Mouse (Mus musculus): ENCODE results near the gene 4933406M09Rik.
A peak's percentile ranks its signal among the peaks of the same experiment; 100 is the strongest.

4933406M09Rik gene

DNA sequence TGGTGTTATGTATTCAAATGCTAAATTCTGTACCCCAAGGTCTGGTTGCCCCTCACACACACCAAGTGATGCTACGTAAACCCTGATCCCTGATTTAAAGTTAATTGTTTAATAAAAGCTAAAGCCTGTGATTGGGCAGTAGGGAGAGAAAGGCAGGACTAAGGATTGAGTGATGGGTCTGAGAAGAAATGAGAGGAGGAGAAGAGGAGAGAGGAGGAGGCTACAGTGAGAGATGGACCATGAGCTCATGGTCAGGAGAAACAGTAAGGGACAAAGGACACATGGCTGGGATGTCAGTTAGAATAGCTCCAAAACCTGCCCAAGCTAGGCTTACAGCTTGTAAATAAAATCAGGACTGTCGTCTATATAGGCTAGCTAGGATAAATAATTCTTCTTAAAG lies 4.7 kb upstream of the 4933406M09Rik start:
- DNase-seq (ENCODE audit: low read depth): no peak

DNA sequence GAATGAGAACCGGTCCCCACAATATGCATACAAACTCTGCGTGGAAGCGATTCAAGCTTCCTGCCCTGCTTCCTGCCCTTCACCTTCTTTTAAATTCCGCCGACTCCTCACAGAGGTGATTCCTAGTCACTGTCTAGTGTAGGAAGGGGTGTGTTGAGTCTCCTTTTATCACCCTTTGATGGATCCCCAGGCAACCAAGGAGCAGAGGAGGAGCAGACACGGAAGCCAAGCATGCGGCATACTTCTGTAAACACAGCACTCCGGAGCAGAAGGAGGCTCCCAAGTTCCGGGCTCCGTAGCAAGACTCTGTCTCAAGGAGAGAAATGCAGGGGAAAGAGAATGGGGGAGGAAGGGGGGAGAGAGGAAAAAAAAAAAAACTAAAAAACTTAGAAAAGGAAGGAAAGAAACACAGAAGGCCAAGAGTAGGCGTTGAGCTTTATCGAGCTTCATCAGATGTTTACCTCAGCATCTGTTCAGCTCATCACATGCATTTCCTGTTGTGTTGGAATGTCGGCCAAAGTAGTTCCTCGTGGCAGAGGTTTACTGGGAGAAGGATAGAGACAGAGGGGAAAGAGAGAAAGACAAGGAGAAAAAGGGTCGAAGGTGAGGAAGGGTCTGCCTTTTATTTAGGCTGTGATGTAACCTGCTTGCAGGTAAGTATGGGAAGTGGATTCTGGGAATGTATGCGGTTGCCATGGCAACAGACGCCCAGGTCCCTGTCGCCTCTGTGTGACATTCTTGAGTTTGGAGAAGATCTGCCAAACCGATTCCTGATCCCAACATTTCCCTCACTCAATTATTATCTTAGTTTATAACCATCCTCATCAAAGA lies 3.7 kb upstream of the 4933406M09Rik start:
- DNase-seq (ENCODE audit: low read depth): no peak

DNA sequence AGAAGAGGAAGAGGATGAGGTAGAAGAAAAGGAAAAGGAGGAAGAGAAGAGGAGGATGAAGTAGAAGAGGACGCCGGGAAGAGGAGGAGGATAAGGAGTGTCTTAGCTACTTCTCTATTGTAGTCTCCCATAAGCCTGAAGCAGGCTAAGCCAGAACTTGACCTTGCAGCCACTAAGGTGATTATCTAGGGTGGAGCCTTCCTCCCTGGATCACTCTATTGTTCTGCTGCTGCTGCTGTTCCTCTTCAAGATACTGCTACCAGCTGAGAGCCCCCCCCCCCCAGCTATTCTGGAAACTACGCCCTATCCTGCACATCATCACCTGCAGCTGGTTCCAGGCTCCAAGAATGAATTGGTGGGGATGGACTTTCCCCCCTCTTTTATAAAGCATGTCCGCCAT lies 1.2 kb upstream of the 4933406M09Rik start:
- no peak for DNase-seq (ENCODE audit: low read depth)

DNA sequence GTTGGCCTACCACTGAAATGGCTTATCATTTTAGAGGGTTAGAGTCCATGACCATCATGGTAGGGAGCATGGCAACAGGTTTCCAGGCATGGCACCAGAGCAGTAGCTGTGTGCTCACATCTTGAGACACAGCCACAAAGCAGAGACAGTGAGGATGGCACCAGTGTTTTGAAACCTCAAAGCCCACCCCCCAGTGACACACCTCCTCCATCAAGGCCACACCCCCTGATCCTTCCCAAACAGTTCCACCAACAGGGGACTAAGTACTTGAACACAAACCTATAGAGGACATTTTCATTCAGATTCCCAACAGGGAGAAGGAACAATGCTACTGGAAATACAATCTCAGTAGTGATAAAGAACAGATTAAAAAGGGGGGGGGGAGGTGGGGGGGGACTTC lies 564 bp upstream of the 4933406M09Rik start:
- no peak for DNase-seq (ENCODE audit: low read depth)

DNA sequence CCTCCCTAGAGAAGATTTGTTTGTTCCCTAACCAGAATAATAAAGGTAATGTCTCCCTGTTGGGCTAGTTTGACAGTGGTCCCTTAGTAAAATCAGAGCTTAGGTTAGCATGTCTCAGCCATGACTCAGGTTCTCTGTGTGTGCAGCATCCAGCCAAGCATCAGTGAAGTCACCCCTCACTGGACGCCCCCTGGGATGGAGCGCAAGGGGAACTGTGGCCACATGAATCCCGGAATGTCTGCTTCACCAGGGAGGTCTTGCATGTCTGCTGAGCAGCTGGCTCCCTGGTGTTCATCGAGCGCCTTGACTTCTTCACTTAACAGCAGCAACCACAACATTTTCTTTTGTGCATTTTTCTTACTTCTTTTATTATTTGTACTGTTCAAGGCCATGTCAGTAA lies 8.1 kb downstream of the 4933406M09Rik start:
- no peak for DNase-seq (ENCODE audit: low read depth)

DNA sequence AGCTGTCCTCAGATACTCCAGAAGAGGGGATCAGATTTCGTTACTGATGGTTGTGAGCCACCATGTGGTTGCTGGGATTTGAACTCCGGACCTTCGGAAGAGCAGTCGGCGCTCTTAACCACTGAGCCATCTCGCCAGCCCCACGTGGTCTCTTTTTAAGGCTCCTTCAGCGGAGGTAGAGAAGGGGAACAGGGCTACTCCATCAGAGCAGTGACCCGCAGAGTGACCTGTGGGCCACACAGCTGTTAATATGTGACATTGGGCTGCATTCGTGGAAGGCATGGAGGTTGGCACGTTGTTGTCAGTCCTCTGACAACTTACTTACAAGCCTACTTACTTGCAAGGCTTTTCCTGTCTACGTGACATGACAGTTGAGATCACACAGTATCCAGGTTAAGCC lies 12.5 kb downstream of the 4933406M09Rik start:
- DNase-seq (ENCODE audit: low read depth): no peak

DNA sequence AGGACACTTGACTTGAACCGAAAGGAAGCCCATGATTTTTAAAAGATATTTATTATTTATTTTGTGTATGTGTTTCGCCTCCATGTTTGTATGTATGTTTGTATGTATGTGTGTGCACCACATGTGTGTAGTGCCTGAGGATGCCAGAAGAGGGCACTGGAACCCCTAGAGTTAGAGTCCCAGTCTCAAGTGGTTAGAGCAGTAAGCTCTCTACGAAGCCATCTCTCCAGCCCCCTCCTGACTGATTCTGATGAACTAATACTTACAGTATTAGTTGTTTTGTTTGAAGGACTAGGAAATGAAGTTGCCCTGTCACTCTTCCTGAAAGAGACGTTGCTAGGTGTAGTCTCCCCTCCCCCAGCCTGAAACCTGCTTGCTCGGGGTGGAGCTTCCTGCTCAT lies 14.0 kb downstream of the 4933406M09Rik start:
- no peak for DNase-seq (ENCODE audit: low read depth)

DNA sequence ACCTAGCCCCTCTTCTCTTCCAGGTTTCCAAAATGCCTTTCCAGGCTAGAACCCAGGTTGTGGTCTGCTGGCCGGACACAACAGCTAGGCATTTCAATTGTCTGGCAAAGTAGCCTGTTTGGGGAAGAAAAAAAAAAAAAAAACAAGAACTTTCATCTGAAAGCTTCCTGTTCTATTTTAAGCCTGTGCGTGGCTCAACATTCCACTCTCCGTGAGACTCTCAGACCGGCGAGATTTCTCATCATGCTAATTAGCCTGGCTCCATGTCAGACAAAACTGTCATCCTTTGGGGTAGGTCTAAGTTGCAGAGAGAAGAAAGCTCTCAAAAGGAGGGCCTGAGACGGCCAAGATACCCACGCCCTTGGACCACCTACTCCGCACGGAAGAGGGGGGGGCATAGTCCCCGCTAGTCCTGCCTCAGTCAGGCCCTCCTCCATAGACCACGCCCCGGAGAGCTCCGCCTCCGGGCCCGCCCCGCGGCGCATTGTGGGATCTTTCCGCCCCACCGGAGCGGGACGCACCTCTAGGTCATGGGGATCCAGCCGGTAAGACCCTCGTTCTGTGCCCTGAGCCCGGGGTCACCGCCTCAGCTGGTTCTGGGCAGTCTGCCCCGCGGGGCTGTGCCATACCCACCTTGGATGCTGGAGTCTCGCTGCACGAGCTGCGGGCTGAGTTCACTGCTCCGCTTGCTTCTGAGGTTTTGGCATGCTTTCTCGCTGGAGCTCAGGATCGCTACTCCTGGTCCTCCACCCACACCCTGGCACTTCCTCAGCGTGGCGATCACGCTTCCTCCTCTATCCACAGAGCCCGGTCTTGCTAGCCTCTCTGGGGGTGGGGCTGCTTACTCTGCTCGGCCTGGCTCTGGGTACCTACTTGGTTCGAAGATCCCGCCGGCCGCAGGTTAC lies 20.0 kb downstream of the 4933406M09Rik start, which contains the start of gene Cyb5r1:
Cyb5r1 (plus strand) TSS at position 51 of the 905 bp plus-strand sequence.
- peak; percentile 56 for DNase-seq (ENCODE audit: low read depth)

DNA sequence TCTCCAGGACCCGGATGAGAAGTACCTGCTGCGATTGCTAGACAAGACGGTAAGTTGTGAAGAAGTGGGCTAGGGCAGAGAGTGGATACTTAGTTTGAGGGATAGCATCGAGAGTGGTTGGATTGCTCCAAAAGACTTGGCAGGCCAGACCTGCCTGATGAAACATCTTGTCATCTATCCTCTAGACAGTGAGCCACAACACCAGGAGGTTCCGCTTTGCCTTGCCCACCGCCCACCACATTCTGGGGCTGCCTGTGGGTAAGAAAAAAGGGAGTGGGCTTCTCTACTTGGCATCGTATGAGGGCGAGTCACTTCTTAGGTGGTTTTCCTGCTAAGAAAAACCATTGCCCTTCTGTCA lies 20.7 kb downstream of the 4933406M09Rik start:
- no peak for DNase-seq (ENCODE audit: low read depth)

DNA sequence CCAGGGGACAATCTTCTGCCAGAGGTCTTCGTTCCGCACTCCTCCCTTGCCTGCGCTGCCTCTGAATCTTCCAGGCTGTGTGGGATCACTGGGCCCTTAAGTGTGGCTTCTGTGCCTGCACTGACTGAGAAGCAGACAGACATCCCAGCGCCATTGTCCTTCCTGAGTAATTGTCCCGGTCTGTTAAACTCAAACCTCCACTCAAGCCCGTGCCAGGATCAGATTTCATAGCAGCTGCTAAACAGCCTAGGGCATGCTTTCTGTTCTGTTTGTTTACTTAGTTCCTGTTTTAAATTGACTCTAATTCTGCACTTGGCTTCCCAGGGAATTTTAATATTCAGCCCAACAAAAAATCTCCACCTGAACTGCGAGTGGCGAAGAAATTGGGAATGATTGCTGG lies 22.3 kb downstream of the 4933406M09Rik start:
- DNase-seq (ENCODE audit: low read depth): no peak

DNA sequence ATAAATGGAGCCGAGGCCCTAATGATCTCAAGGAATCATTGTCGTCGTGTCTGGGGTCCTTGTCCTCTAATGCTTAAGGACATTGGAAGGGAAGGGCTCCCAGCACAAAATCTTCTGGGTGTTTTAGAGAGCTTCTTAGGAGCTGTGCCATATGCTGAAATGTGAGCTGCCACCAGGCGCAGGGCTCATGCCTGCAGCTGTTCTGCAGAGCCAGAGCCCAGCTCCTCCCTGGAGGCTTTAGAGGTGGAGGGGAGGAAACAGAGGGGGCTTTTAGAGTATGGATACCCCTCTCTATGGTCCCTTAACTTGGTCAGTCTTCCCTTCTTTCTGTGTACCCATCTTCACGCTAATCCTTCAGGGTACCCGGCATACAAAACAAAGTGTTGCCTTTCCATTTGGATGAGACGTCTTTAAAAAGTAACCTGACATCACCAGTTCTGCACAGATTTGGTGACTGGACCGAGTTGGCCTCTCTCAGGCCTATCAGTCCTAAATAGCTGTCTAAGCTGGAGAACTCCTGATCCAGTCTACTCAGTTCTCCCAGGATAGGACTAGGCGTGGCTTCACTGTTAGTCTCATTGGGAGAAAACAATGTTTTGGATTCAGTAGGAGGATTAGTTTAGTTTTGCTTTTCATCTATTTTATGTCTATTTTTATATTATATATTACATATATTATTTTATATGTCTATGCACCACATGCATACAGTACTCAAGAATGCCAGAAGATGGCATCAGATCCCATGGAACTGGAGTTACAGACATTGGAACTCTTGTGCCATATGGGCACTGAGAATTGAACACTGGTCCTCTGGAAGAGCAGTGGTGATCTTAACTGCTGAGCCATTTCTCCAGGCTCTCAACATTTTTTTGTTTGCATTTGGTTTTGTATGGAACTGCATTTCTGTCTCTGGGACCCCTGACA lies 26.2 kb downstream of the 4933406M09Rik start:
- DNase-seq (ENCODE audit: low read depth): no peak

DNA sequence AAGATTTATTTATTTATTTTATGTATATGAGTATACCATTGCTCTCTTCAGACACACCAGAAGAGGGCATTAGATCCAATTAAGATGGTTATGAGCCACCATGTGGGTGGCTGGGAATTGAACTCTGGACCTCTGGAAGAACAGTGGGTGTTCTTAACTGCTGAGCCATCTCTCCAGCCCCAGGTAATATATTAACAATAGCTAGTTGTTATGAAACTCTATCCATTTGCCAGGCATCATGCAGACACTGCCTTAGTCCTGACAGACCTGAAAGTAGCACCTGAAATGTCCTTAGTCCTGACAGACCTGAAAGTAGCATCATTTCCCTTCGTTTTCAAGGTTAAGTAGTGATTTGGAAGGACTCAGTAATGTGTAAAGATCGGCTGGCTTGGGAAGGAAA lies 28.3 kb downstream of the 4933406M09Rik start:
- no peak for DNase-seq (ENCODE audit: low read depth)

DNA sequence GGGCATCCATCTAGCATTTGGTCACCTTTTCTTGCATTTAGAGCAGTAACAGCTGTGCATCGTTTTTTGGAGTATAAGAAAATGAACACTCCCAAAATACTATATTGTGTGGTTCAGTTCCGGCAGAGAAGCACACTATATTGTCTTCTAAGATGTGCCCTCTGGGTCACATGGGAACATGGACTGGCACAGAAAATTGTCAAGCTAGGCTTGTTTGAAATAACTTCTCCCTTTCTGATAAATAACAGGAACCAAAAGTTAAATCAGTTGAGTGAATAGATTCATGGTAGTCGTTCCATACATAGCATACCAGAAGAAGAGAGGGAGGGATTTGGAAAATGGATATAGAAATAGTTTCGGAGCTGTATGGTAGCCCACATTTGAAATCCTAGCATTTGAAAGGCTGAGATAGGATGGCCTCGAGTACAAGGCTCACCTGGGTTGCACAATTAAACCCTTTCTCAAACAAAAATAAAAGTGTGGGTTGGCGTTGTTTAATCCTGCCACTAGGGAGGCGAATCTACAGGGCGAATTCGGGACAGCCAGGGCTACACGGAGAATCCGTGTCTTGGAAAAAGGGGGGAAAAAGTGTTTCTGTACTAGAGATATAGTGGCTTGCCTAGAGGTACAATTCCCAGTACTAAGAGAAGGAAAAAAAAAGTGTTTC lies 28.9 kb downstream of the 4933406M09Rik start:
- DNase-seq (ENCODE audit: low read depth): no peak

DNA sequence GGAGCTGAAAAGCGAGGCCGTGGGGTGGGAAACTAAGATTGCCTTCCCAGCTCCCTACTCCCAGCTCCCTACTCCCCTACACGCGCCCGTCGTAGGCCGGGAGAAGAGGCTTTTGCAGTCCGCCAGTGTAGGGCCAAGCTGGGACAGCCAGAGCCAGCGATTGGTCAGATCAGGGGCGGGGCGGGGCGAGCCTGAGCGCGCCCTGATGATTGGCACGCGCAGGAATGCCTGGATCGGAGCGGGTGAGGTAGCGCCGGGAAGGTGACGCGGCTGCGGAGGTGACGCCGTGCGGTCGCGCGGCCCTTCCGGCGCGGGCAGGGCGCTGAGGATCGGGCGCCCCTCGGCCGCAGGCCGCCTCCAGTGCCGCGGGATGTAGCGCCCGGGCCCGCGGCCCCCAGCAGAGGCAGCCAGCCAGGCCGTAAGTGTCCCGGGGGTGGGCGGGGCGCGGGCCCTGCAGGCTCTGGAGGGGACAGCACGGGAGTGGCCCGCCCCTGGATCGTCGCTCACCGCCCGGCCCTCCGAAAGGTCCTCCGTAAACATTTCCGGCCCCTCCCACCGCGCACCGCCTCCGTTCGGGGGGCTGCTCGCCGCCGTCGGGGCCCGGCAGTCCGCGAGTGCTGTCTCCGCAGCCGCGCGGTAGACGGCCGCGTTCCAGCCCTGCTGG lies 29.6 kb downstream of the 4933406M09Rik start, which contains the start of gene Adipor1:
Adipor1 (plus strand) TSS at position 211 of the 664 bp plus-strand sequence.
- DNase-seq (ENCODE audit: low read depth): peak; percentile 93

DNA sequence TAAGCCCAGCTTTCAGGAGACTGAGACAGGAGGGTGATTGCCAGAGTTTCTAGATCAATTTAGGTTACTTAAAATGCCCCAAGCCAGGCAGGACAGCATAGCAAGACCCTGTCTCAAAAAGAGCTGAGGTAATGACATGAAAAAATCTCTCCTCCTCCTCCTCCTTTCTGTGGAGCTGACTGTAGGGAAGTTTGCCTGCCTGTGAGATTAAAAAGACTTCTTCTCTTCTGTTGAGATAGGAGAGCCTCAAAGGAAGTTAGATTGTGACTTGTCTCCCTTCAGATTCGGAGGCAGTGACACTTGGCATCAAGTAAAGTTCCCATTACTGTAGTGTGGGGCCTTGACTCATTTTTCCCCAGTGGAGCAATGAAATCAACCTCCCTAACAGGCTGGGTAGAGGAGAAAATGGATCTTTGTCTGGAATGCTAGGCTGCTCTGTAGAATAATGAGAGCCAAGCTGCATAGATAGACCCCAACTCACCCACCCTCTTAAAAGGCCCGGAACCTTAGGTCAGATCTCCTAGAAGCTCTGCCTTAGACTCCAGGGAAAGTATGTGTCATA lies 32.8 kb downstream of the 4933406M09Rik start:
- no peak for DNase-seq (ENCODE audit: low read depth)

DNA sequence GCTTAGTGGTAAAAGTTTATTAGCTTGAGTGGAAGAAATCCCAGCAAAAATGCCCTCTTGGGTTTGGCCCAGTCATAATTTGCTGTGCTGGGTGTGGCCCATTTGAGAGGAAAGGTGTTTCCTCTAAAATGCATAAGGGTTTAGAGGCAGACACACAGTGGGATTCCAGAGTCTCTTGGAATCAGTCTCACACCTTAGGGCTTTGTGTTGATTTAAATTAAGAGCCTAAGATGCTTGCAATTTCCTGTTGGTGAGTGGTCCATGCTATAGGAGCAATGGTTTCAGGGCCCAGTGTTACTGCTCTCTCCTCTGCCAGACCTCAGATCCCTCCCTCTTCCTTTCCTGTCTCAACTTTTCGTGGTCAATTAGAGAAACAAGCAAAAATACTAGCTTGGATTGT lies 33.4 kb downstream of the 4933406M09Rik start:
- DNase-seq (ENCODE audit: low read depth): no peak

DNA sequence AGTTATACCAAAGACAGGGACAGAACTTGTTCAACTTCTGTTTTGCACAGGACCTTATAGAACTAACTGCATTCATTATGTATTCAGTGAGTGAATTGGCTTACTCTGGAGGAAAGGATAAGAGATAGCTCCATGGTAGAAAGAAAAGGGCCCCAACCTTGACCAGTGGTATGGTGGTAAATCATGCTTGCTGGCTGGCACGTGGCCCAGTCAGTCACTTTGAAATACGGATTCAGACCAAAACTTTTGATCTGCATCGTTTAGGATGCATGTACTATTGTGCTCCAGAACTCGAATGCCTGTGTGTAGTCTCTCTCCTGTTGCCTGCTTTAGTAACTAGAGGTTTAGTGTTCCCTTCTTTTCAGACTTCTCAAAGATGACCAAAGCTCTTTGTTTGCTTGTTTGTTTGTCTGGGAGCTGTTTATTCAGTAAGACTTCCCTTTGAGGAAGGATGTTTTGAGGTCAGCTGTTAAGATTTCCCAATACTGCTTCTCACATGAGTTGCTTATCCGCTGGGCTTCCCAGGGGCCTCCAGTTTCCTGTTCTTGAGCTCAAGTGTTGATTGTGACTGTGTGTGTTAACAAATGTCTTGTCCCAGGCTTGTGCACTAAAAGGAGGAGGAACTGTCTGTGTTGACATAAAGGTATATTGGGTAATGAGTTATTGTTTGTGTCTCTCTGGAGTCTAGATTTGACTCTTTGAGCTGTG lies 34.2 kb downstream of the 4933406M09Rik start:
- no peak for DNase-seq (ENCODE audit: low read depth)

DNA sequence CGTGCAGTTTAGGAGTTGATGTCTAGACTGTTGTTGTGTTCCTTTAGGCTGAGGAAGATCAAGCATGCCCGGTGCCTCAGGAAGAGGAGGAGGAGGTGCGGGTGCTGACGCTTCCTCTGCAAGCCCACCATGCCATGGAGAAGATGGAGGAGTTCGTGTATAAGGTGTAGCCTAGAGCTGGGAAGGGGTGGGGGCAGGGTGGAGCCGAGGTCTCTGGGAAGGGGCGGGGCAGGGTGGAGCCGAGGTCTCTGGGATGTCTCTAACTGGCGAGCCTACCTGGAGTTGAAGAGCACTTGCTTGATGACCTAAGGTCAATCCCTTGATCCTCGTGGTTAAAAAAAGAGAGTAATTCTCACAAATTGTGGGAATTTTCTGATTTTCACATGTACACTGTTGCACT lies 38.2 kb downstream of the 4933406M09Rik start:
- no peak for DNase-seq (ENCODE audit: low read depth)

DNA sequence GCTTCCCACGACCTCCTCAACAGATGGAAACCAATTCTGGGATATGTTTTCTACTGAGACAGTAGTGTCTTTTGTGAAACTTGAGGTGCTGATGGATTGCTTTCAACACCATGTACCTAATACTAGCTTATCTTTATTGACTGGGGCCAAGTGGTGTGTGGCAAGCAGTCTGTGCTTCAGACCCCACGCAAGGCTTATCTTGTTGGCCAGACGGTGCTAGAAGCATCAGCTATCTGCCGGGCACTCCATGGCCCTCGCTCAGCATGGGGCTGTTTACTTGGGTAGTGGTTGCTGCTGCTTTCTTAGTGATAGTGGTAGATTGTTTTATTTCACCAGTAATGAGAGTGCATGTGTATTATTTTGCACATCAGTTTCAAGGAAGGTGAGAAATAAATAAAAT lies 40.5 kb downstream of the 4933406M09Rik start:
- DNase-seq (ENCODE audit: low read depth): no peak

DNA sequence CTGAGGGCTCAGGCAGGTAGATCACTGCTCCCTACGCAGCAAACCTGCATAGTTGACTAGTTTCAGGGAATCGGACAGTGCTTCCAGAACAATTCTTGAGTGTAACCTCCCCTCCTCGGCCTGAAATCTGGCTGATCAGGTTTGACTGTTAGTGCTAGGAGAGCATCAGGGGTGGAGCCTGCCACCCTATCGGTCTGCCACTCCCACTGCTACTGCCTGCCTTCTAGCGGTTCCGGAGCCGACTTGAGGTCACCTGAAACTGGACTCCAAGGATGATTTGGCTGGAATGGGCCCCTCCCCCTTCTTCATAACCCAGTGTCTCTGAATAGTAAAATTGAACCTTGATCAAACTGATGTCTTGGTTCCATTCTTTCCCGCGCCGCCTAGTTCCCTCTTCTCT lies 47.3 kb downstream of the 4933406M09Rik start:
- no peak for DNase-seq (ENCODE audit: low read depth)

Data from fibroblast of lung, adult 2 months (primary cell).